Mouse (Mus musculus): ENCODE measurements at regions not wholly inside any gene's neighbourhood (a gene's known extent, or its start where the extent isn't known, plus 50 kb on each side); places are given as distances from the start of the nearest gene placed in this dataset.

DNA sequence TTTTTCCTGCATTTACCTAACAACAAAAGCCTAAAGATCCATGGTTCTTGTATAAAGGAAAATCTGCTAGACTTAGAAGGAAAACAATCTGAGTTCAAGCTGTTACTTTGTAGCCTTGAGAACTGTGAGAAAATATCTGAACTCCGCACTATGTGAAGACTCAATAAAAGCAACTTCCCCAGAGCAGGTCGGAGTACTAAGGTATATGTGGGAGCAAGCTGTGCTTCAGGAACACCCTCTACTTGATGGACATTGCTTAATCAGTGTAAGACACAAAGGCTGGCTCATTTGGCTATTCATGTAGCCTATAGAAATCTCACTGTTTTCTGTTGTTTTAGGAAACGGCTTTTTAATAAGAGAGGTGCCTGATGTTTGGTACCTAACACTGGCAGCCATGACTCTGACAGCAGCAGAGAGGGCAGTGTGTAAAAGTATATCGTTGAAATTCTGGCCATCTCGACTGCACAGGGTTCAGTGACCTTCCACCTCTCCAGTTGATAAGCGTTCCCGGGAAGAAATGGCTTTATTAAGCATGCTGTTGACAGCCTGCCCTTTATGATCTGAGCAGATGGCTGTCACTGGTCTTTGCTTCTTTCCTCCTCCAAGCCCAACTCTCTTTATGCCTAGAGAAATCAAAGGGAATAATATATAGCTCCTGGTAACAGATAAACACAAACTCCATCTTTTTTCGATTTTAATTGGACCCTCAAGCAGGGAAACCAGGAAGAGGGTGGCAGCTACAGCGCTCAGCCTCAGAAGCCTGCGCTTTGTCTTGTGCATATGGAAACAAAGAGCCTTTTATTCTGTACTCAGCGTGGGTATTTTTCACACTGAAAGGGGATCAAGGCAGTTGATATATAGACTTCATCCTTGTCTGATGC, 443.7 kb upstream of the Sel1l start:
- DNase-seq (ENCODE audit: low spot score) = no peak

DNA sequence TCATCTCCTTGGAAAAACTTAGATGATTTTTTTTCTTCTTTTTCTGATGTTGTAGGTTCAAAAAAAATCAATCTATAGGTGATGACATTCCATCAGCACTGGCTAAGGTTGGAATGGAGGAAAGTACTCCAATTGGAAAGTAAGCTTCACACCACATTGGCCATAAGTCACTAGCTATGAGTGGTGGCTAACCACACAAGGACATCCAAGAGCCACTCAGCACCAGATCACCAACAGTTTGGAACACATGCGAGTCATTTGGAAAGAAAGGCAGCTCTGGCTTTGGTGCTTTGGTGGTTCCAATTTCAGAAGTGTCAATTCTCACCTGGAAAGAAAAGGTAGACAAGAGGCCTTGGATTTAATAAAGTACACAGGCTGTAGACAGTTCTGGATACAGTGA, 442.5 kb upstream of the Sel1l start:
- DNase-seq (ENCODE audit: low spot score) = no peak

DNA sequence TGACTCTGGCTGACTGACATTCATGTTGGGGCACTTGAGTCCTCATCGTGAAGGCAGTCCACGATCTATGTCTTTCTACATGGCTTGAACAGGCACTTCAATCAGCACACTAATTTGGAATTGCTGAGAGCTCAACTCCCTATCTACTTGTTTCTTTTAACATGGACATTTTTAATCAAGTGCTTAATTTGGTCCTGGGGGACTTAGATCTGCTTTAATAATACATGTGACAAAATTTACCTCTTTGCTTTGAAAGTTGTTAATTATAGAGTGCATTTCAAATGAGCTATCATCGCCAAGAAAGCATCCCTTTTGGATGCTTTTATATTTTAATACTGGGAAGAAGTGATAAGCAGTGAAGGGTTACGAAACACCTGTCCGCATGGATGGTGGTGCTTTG, 436.6 kb upstream of the Sel1l start:
- no peak for DNase-seq (ENCODE audit: low spot score)

DNA sequence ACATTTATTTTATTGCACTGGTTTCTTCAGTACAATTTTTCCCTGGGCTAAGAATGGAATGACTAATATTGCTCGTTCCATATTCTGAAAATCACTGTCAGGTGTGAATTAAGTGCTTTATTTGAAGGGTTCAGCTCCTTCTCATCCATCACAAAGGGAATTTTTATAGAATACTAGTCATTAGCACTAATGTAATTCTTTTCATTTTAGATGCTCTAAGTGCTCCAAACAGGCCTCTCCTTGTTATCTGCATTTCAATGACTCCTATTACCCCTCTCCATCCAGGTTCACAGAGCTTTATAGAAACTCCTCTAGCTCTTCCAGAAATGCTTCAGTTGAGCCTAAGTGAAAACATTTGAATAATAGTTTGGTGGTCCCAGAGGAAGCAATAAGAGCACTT, 431.5 kb upstream of the Sel1l start:
- DNase-seq (ENCODE audit: low spot score) = no peak

DNA sequence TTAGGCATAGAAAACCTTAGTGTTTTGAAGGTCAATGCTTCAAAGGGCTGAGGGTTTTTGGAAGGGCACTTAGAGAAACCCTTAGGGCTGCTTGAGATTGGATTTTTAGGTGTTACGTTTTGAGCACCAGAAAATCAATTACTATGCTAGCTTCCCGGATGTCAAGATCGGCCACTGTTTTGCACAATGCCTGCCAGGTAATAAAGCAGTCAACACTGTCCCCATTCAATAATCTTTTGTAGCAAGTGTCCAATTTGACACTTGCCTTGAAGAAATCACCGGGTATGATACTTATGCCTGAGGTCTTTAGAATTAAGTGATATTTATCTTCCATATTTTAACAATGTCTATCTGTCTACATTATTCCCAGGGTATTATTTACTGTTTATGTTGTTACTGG, 403.0 kb upstream of the Sel1l start:
- DNase-seq (ENCODE audit: low spot score) = no peak

DNA sequence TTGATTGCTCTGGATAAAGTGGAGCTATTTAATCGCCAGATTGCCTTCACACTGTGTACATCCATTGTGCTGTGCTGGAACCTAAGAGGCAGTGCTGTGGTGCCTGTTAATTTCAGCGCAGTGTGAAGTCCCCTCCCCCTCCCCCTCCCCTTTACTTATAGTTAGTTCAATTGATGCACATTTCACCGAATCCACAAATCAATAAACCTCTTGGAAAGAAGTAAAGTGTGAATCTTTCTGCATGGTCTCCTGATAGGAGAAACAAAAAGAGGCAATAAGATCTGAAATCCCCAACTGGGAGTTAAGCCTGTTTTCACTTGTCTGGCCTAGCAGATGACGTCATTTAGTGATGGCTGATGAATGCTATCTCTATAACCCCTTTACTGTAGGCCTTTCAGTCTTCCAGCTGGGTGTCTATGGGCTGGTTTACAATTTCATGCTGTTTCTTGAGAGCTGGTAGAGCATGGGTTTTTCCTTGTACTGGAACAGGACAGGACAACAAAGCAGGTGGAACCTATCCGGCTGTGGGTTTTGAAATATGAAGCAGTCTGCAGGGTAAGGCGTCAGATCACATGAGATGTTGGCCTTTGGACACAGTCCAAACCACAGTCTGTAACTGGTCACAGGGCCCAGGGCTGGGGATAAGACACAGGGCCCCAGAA, 398.0 kb upstream of the Sel1l start:
- DNase-seq (ENCODE audit: low spot score) = no peak

DNA sequence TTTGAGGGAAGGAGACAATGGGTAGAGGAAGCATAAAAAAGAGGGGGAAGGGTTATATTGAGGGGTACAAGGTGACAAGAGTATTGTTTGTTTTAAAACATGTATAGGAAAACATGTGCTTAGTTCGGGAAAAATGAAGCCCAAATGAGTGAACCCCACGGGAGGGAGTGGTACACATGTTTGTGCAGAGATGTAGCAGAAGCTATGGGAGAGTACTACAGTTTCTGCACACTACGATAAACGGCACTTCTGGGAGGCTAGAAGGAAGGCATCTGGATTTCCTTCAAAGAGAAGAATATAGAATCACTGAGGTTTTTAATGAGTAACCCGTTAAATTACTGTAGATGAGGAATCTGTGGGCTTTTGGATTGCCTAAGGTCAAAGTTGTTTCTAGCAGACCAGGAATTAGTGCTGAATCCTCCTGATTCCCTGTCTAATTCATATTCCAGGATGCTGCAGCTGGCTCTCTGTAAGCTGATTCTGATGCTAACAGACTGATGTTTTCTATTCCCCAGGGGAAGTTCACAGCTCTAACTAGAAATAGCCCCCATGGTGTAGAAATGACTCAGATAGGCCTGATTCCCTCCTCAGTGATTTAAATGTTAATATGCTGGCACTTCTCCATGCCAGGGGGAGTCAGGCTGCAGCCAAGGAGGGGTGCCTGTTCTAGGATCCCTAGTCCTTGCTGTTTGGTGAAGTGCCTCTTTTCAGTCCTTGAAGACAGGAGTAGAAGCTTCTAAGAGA, 391.2 kb upstream of the Sel1l start:
- no peak for DNase-seq (ENCODE audit: low spot score)

DNA sequence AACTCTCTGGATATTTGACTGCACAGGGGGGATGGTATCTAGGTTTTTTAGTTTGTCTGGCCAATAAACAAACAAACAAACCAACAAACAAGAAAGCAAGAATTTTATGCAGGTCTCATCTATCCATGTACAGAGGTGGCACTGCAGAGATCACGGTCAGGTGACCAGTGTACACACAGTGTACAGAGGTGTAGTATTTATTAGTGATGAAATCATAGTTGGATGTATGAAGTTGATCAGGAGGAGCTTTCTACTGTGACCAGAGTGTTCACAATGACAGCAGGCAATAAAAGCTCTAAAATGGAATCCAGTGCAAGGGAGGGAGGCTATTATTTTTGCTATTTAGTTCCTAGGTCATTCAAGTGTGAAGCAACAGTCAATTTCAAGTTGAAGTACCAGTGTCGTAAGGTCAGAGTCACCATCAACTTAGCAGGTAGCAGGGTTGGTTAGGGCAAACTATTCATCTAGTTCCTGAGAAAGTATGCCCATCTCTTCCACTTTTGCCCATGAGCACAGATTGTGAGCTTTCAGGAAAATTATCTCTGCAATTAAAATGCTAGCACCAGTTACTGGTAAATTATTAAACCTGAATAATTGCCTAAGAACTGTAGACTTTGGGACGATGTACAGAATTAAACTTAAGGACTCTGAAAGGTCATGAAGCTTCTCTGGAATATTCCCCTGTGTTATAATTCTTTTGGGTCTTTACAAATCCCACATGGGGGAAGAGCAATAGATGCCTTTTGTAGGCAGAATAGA, 384.9 kb upstream of the Sel1l start:
- DNase-seq (ENCODE audit: low spot score) = no peak

DNA sequence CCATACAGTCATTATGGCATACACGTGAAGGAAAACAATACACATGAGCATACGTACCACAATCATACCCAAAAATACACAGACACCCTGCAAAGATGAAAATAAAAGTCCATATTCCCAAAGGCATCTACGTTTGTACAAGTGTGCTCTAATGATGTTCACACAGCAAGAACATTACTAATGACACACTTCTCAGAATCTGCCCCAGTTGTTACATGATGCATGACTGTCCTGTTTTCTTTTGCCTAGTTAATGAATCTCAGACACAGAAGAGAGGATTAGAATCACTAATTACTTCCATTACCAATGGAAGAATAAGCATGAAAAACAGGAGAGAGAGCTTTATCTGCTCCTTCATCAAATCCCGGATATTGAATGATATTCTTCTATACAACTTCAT, 379.6 kb upstream of the Sel1l start:
- DNase-seq (ENCODE audit: low spot score) = no peak

DNA sequence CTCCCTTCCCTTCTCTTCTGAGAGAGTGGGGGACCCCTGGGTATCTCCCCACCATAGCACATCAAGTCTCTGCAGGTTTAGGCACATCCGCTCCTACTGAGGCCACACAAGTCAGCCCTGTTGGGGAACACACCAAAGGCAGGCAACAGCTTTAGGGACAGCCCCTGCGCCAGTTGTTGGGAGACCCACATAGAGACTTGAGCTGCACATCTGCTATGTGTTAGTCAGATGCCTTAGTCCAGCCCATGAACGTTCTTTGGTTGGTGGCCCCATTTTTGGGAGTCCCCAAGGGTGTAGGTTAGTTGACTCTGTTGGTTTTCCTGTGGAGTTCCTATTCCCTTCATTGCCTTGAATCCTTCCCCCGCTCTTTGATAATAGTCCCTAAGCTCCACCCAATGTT, 354.4 kb upstream of the Sel1l start:
- no peak for DNase-seq (ENCODE audit: low spot score)

DNA sequence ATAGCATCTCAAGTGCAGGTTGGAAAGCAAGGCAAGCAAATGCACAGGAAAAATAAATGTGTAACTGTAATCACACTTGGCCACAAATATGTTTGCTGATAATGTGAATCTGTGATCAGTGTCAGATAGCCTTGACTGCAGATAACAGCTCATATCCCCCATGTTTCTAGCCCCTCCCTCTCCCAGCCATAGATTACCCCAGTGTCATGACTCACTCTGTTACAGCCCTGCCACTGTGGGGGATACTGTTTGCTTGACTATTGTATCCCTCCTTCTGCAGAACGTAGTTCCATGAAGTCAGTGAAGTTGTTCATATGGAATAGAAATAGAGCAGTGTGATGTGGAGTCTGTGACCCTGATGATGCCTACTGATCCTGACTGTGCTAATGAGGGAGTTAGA, 351.6 kb upstream of the Sel1l start:
- no peak for DNase-seq (ENCODE audit: low spot score)

DNA sequence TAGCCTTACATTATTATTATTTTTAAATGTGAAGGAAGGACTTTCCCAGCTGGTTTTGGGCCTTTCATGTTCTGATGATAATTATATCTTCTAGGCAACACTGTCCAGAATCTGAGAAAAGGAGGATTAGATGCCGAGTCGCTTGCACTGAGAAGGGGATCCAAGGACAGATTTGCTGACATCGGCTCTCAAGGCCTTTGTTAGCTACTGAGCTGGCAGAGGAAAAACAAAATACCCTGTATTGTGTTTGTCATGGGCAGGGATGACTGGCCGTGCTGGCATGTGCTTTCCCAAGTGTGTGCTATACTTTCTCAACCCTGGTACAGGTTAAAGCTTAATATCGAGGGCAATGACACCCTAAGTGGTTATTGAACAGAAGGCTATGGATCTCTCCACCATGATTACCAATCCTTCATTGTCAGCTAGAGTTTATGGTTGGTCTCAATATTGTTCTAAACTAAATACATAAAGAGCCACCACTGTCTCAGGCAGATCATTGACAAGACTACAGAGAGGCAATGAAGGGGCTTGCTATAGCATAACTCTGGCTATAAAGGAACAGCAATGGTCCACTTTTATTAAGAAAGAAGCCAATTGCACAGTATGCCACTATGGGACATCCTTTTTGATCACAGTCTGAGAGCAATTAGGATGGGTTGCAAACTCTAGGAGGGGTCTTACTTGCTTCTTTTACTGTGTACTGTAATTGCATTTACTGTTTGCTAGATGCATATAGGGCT, 350.0 kb upstream of the Sel1l start:
- DNase-seq (ENCODE audit: low spot score) = no peak

DNA sequence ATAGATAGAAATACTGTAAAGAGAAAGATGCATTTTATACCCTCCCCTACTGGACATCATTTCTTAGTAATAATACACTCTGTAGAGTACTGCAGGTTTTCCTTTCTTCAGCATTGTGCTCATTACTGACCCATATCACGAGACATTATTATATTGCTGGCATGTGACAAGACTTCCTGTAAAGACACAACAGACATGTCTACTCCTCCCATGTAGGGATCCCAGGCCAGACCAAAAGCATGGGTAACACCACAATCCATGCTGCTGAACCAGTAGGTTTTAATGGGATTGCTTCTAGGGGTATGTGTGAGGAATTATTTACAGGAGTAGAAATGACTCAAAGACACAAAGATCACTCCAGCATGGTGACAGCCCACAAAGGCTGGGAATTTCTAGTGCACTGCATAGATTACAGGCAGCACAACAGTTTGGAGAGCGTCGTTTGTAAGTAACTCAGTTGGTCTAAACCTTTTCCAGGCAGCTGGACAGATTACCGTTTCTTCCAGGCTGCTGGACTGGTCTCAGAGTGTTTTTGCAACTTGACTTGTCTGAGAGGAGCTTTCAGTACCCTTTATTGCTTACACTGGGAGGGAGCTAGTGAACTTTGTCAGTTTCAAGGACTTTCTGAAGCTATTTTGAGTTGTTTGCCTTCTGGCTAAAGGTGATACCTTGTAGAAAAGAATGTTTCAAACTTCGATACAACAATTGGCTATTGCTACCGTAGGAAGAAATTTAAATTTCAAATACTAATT, 345.2 kb upstream of the Sel1l start:
- no peak for DNase-seq (ENCODE audit: low spot score)

DNA sequence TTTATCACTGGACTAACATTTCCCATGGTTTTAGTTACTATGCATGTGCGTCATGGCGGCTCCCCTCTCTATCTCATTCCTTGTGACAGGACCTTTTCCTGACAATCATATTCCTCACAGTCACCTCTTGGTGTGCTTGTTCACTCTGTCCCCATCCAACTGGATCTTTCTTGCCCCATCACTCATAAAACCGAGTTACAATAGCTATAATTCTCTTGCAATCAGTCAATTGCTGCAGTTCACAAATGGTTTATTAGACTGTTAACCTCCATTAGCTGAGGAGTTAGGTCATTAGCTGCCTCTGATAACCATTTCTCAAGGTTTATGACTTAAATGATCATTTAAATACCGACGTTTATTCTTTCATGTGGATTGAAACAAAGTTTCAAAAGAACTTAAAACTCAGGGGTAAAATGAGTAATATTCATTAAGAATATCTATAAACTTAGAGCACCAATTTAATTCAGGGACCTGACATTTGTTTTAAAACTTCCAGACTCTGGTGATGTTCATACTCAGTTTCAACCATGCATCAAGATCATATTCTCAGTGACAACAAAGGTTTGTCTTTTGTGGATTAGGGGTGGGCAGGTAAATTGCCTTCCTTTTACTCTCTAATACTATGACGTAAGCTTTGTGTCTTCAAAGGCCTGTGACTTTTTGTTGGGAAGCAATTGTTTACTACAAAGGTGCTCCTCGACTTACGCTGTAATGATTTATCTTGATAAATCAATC, 344.4 kb upstream of the Sel1l start:
- no peak for DNase-seq (ENCODE audit: low spot score)

DNA sequence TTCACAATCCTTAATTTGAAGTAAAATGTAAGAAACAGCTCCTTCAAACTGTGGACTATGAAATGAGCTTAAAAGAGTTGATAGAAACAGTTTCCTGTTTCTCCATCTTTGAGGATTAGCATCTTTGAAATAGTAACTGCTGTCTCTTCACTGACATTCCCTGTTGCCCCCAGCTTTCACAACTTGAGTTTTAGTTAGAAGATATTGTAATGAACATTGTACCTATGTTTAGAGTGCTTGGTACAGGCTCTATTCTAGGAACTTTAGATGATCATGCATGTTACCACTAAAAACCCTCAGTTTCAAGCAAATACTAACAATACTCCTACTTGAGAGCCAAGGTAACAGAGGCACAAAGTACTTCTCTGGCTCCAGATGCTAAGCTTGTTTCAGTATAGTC, 340.1 kb upstream of the Sel1l start:
- no peak for DNase-seq (ENCODE audit: low spot score)

DNA sequence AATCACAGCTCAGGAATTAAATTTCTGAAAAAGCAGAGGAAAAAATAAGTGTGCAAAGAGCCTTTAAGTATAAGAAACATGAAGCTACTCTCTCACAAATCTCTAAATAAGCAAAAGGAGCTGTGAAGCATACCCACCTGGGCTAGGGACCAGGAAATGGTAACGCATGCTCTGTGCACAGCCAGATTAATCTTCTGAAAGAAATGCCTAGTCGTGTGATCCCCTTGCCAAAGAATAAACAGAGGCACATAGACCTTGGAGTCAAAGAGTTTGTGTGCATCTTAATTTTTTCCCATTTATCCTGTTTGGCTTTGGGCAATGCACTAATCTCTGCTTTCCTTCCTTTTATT, 338.2 kb upstream of the Sel1l start:
- DNase-seq (ENCODE audit: low spot score) = no peak

DNA sequence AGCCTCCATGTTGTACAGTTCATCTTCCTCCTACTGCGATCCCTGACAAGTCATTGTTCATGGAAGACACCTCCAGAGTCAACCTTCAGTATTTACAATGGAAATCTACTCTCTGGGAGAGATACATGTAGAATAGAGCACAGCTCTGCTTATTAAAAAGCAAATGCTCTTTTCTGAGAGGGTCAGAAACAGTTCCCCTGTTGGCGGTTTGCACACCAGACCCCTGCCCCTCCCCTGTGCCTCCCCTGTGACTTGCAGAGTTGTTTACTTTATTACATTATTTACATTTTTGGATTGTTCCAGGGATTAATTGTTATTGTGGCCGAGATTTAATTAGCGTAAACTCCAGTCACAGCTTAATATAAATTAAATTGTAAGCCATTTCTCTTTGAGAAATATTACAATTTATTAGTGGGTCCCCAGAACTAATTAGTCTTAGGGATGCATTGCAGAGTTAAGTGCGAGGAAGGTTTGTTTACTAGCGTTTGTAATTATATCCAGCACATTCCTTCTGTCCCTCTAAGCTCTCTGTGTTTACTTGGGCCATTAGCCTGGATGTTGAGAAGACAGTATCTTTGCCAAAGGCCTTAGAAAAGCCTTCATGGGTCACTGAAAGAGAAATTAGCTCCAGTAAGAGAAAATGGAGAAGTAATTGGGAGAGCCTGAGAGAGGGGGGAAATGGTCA, 337.6 kb upstream of the Sel1l start:
- DNase-seq (ENCODE audit: low spot score) = no peak

DNA sequence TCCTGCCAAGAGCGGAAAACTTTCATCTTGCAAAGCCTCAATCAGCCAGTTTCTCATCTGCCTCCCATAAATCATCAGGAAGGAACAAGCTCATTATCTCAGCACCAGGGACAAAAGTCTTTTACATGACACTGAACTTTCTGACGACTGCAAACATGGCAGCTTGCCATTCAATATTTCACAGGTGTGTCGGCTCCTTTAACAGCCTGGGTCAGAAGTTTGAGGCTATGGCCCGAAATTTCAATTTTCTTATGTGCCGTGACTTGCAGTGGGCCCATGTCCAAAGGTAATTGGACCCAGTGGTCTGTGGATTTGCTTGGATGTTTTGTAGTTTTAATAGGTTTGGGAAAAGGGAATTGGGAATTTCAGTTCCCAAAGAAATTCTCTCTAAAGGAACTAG, 330.3 kb upstream of the Sel1l start:
- DNase-seq (ENCODE audit: low spot score) = no peak

DNA sequence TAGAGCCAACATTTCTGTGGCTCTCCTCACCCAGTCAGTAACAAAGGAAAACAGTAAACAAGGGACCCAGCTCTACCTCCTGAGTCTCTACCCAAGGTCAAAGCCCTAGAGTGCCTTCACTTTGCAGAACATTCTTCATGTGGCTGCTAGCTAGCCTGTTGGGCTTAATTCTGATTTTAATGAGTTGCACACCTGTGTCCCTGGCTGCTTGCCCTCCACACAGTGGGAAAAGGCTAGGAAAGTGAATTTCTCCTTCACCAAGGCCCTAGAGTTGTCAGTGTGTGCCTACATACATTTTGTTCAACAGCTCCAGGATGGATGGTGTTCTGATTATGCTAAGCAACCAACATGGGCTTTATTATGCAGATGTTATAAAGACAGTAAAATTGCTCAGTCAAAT, 307.8 kb upstream of the Sel1l start:
- DNase-seq (ENCODE audit: low spot score) = no peak

DNA sequence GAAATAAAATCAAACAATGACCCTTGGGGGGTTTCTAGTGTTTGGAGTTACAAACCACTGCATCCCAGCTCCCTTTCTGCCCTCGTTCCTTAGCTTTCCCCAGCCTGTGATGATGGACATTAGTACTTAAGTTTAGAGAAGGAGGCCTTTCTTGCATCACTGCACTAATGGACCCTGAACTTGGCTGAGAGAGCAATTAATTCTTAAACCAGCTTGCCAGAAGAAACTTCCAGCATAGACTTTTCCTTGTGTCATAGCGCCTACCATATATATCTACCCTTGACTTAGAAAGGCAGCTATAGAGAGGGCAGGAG, 303.9 kb upstream of the Sel1l start:
- DNase-seq (ENCODE audit: low spot score) = no peak
